Mouse (Mus musculus): ENCODE measurements around the gene Foxk1.

GRCm38 (mm10) chr5:142409169-142409568 lies 7.9 kb downstream of the Foxk1 start:
- TF ChIP-seq CTCF (IDR thresholded peaks at IDR 0.05; ENCODE audit: control insufficient read depth, insufficient read depth, low read length) (no peak), POLR2A (IDR thresholded peaks at IDR 0.05; ENCODE audit: borderline replicate concordance, control insufficient read depth, low read depth, low read length) (no peak)
